Mouse (Mus musculus): ENCODE results near the gene Spats2l. TPM values are rescaled to one million over a fixed set of nuclear protein-coding genes. Genes with fewer than 3 reads are reported as not detected.
A peak's percentile ranks its signal among the peaks of the same experiment; 100 is the strongest.

Spats2l gene
- polyA plus RNA-seq, 1 experiment from 2014 or later: 51.5 TPM

DNA sequence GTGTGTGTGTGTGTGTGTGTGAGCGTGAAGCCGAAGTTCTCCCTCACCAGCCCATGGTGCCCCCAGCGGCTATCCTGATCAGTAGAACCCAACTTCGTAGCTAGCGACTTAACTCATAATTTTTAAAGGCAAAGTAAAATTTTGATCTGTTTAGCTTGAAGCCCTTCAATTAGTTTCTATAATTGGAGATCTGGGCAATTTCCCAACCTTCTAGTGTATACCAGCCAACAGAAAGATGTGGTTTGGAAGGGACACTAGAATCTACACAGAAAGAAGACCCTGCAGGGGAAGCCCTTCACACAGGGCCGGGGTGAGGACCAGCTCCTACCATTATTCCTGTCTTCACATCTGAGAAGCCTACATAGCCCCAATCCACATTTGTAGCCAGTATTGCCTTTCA lies 77.9 kb downstream of the Spats2l start:
- peaks cover 13% of the 10 kb centered on the region for H3K4me1 ChIP-seq (ENCODE audit: control insufficient read depth, insufficient read depth, low read length)
- no peak overlapping the region for H3K9ac ChIP-seq (ENCODE audit: low read depth, low read length)
- H3K4me2 ChIP-seq: no peak overlapping the region
- H3K27ac ChIP-seq (ENCODE audit: low read depth, low read length): no peak overlapping the region
- no peaks in the 10 kb centered on the region for H3K36me3 ChIP-seq (ENCODE audit: control insufficient read depth, insufficient read depth, low read length)
- no peak for ATAC-seq (replicated peaks; ENCODE audit: insufficient number of reproducible peaks, low FRiP score, low TSS enrichment)
- H3K9me3 ChIP-seq (replicated peaks; ENCODE audit: control insufficient read depth, low read length): no peaks in the 10 kb centered on the region
- H3K4me3 ChIP-seq (ENCODE audit: low read depth, low read length): no peak overlapping the region
- H3K27me3 ChIP-seq (ENCODE audit: control insufficient read depth, insufficient read depth, low read length): no peaks in the 10 kb centered on the region
- 86% methylated on average over 6 of the region's 6 CpGs for WGBS (ENCODE audit: insufficient replicate concordance)

DNA sequence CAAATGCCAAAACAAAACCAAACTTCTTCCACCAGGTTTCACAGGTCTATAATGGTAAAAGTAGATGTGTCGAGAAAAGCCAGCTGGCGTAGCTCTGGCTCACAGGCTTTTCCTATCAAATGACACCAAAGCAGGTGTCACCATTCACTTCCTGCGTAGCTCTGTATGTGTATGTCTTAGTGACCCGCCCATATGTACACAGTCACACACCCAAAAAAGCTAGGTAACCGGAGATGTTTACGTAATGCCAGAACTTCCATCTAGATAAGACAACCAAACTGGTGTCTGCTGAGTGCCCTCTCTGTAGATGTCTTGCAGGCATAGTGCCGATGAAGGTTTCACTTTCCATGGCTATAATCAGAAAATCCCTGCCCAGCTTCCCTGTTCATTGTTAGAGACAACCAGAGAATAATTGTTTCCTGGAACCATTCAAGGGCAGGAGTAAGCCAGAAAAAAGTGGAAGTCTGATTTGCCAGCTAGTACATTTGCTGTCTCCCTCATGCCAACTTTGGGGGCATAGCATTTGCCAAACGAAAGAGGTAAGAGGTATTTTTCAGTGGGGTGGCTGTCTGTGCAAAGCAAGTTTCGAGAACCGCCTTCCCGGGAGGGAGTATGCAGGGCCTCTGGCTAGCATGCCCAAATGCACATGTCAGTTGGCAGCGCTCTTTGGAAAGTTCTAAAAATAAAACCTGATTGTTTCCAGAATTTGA lies 78.8 kb downstream of the Spats2l start:
- Histone ChIP-seq H3K4me1 (ENCODE audit: control insufficient read depth, insufficient read depth, low read length) (peaks cover 13% of the 10 kb centered on the region), H3K4me3 (ENCODE audit: low read depth, low read length) (no peak overlapping the region), H3K36me3 (ENCODE audit: control insufficient read depth, insufficient read depth, low read length) (no peaks in the 10 kb centered on the region), H3K9me3 (replicated peaks; ENCODE audit: control insufficient read depth, low read length) (no peaks in the 10 kb centered on the region), H3K27ac (ENCODE audit: low read depth, low read length) (peak overlapping the region; percentile 51; the same call in 1 of the 2 replicates), H3K27me3 (ENCODE audit: control insufficient read depth, insufficient read depth, low read length) (no peaks in the 10 kb centered on the region), H3K9ac (ENCODE audit: low read depth, low read length) (no peak overlapping the region), H3K4me2 (peak overlapping the region; percentile 11; the same call in 1 of the 2 replicates)
- ATAC-seq (replicated peaks; ENCODE audit: insufficient number of reproducible peaks, low FRiP score, low TSS enrichment): no peak
- 56% methylated on average over 12 of the region's 12 CpGs for WGBS (ENCODE audit: insufficient replicate concordance)

DNA sequence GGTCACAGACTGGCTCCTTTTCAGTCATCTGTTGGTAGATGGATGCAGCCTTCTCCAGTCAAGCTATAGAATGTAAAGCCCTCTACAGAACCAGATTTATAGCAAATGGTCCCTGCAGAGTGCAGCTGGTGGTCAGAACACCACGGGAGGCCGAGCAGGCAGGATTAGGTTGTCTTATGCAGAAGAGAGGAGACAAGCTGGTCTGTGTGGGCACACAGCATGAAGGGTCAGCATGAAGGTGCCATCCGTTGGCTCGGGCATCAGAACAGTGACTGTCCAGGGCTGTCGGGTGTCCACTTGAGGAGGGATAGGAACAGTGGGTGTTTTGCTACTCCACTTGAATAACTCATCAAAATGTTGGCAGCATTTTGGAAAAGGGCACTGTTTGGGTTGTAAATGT lies 83.8 kb downstream of the Spats2l start:
- Histone ChIP-seq H3K9me3 (replicated peaks; ENCODE audit: control insufficient read depth, low read length) (no peaks in the 10 kb centered on the region), H3K36me3 (ENCODE audit: control insufficient read depth, insufficient read depth, low read length) (no peaks in the 10 kb centered on the region), H3K4me2 (no peak overlapping the region), H3K4me1 (ENCODE audit: control insufficient read depth, insufficient read depth, low read length) (peaks cover 1% of the 10 kb centered on the region), H3K9ac (ENCODE audit: low read depth, low read length) (no peak overlapping the region), H3K27me3 (ENCODE audit: control insufficient read depth, insufficient read depth, low read length) (no peaks in the 10 kb centered on the region), H3K4me3 (ENCODE audit: low read depth, low read length) (no peak overlapping the region), H3K27ac (ENCODE audit: low read depth, low read length) (no peak overlapping the region)
- ATAC-seq (replicated peaks; ENCODE audit: insufficient number of reproducible peaks, low FRiP score, low TSS enrichment): no peak
- 53% methylated on average over 5 of the region's 5 CpGs for WGBS (ENCODE audit: insufficient replicate concordance)

DNA sequence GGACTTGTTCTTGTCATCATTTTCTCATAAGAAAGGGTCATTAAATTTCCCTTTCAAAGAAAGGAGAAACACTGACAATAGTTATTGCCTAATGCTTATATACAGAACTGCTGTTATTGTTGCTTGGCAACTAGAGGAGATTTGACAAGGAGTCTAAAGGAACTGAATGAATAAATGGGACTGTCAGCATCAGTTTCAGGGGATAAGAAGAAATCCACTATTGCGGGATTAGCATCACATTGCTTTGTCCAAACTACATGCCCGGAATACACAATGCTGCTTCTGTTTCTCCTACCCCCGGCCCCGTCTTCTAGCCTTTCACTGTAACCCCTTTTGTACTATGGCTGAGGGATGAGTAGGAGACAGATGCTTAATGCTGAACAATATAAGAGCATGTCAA lies 88.1 kb downstream of the Spats2l start:
- H3K27ac ChIP-seq (ENCODE audit: low read depth, low read length): no peak overlapping the region
- H3K4me3 ChIP-seq (ENCODE audit: low read depth, low read length): no peak overlapping the region
- no peaks in the 10 kb centered on the region for H3K4me1 ChIP-seq (ENCODE audit: control insufficient read depth, insufficient read depth, low read length)
- ATAC-seq (replicated peaks; ENCODE audit: insufficient number of reproducible peaks, low FRiP score, low TSS enrichment): no peak
- no peaks in the 10 kb centered on the region for H3K27me3 ChIP-seq (ENCODE audit: control insufficient read depth, insufficient read depth, low read length)
- H3K4me2 ChIP-seq: no peak overlapping the region; the same call in 1 of the 2 replicates
- H3K9ac ChIP-seq (ENCODE audit: low read depth, low read length): no peak overlapping the region
- H3K36me3 ChIP-seq (ENCODE audit: control insufficient read depth, insufficient read depth, low read length): no peaks in the 10 kb centered on the region
- H3K9me3 ChIP-seq (replicated peaks; ENCODE audit: control insufficient read depth, low read length): no peaks in the 10 kb centered on the region
- 82% methylated on average over 4 of the region's 4 CpGs for WGBS (ENCODE audit: insufficient replicate concordance)

DNA sequence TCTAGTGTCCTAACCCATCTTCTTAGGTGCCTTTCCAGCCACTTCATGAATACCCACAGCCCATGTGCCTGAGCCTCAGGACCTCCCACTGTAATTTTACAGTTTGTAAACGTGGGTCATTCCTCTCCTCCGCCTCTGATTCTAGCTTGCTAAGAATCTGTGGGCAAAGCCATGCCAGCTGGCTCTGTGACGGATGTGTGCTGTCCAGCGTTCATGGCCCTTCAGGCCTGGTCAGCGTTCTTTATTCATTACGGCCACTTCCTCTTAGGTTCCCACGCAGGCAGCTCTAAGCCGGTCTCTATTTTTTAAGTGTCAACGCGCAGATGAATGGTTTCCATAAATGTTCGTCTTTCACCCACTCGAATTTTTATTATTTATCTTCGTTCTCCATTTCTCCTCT lies 94.7 kb downstream of the Spats2l start:
- no peaks in the 10 kb centered on the region for H3K36me3 ChIP-seq (ENCODE audit: control insufficient read depth, insufficient read depth, low read length)
- no peaks in the 10 kb centered on the region for H3K9me3 ChIP-seq (replicated peaks; ENCODE audit: control insufficient read depth, low read length)
- no peak overlapping the region for H3K4me3 ChIP-seq (ENCODE audit: low read depth, low read length)
- no peak for ATAC-seq (replicated peaks; ENCODE audit: insufficient number of reproducible peaks, low FRiP score, low TSS enrichment)
- no peaks in the 10 kb centered on the region for H3K4me1 ChIP-seq (ENCODE audit: control insufficient read depth, insufficient read depth, low read length)
- no peak overlapping the region for H3K4me2 ChIP-seq
- H3K9ac ChIP-seq (ENCODE audit: low read depth, low read length): no peak overlapping the region
- no peak overlapping the region for H3K27ac ChIP-seq (ENCODE audit: low read depth, low read length)
- WGBS (ENCODE audit: insufficient replicate concordance): 72% methylated on average over 13 of the region's 13 CpGs
- H3K27me3 ChIP-seq (ENCODE audit: control insufficient read depth, insufficient read depth, low read length): no peaks in the 10 kb centered on the region

DNA sequence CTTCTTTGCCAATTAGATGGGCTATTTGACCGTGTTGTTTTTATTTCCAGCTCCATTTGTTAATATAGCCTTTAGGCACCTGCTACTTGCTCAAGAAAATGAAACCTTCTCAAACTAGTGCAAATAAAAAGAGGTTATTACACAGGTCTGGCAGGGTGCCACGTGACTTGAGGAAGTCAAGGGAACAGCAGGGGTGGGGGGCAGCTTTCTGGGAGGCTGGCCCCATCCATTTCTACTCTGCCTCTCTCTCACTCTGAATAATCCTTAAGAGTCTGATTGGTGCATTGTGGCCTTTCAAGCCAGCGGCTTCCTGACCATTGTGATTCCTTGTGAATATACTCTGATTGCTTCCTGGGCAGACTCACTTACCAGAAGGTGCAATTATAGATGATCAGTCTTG lies 98.0 kb downstream of the Spats2l start:
- Histone ChIP-seq H3K4me1 (ENCODE audit: control insufficient read depth, insufficient read depth, low read length) (no peaks in the 10 kb centered on the region), H3K27me3 (ENCODE audit: control insufficient read depth, insufficient read depth, low read length) (no peaks in the 10 kb centered on the region), H3K36me3 (ENCODE audit: control insufficient read depth, insufficient read depth, low read length) (no peaks in the 10 kb centered on the region), H3K9me3 (replicated peaks; ENCODE audit: control insufficient read depth, low read length) (no peaks in the 10 kb centered on the region), H3K27ac (ENCODE audit: low read depth, low read length) (no peak overlapping the region), H3K9ac (ENCODE audit: low read depth, low read length) (no peak overlapping the region), H3K4me2 (no peak overlapping the region), H3K4me3 (ENCODE audit: low read depth, low read length) (no peak overlapping the region)
- WGBS (ENCODE audit: insufficient replicate concordance): 73% methylated on average over 3 of the region's 3 CpGs
- no peak for ATAC-seq (replicated peaks; ENCODE audit: insufficient number of reproducible peaks, low FRiP score, low TSS enrichment)

DNA sequence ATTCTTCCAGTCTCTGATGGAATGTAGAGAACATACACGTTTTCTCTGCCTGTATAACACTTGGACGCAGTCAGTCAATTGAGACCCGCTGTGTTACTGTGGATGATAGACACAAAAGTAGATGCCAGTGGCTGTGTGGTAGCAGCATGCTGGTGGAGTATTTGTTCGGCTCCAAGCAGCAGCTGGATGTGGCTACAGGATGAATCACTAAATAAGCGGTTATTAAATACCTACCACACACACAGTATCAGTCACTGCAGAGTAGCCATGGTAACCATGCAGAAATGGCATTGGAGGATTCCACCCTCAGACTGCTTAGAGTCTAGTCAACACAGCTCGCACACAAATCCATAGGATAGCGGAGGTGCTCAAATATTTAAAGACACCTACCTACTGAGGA lies 100.0 kb downstream of the Spats2l start:
- Histone ChIP-seq H3K36me3 (ENCODE audit: control insufficient read depth, insufficient read depth, low read length) (no peaks in the 10 kb centered on the region), H3K9ac (ENCODE audit: low read depth, low read length) (no peak overlapping the region), H3K27ac (ENCODE audit: low read depth, low read length) (no peak overlapping the region), H3K4me2 (no peak overlapping the region), H3K4me1 (ENCODE audit: control insufficient read depth, insufficient read depth, low read length) (no peaks in the 10 kb centered on the region), H3K9me3 (replicated peaks; ENCODE audit: control insufficient read depth, low read length) (no peaks in the 10 kb centered on the region), H3K27me3 (ENCODE audit: control insufficient read depth, insufficient read depth, low read length) (no peaks in the 10 kb centered on the region), H3K4me3 (ENCODE audit: low read depth, low read length) (no peak overlapping the region)
- 81% methylated on average over 7 of the region's 7 CpGs for WGBS (ENCODE audit: insufficient replicate concordance)
- no peak for ATAC-seq (replicated peaks; ENCODE audit: insufficient number of reproducible peaks, low FRiP score, low TSS enrichment)

DNA sequence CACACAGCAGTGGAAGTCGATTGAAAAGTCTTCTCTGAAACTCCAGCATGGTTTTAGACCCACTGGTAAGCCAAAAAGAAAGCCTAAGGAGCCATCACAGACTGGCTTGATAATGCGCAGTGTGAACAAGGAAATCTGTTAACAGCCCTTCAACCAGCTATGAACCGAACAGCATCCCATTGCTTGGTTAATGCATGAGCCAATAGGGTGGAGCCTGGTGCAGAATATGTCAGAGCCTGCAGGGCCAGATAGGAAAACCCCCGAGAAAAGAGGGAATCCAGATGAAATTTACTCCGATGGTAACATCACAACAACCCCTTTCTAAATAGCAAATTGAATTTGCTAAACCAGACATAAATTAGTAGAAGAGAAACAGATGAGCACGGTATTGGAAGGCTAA lies 101.1 kb downstream of the Spats2l start:
- Histone ChIP-seq H3K9ac (ENCODE audit: low read depth, low read length) (no peak overlapping the region), H3K9me3 (replicated peaks; ENCODE audit: control insufficient read depth, low read length) (no peaks in the 10 kb centered on the region), H3K36me3 (ENCODE audit: control insufficient read depth, insufficient read depth, low read length) (no peaks in the 10 kb centered on the region), H3K27me3 (ENCODE audit: control insufficient read depth, insufficient read depth, low read length) (no peaks in the 10 kb centered on the region), H3K27ac (ENCODE audit: low read depth, low read length) (no peak overlapping the region), H3K4me1 (ENCODE audit: control insufficient read depth, insufficient read depth, low read length) (no peaks in the 10 kb centered on the region), H3K4me2 (no peak overlapping the region), H3K4me3 (ENCODE audit: low read depth, low read length) (no peak overlapping the region)
- 65% methylated on average over 6 of the region's 6 CpGs for WGBS (ENCODE audit: insufficient replicate concordance)
- ATAC-seq (replicated peaks; ENCODE audit: insufficient number of reproducible peaks, low FRiP score, low TSS enrichment): no peak

DNA sequence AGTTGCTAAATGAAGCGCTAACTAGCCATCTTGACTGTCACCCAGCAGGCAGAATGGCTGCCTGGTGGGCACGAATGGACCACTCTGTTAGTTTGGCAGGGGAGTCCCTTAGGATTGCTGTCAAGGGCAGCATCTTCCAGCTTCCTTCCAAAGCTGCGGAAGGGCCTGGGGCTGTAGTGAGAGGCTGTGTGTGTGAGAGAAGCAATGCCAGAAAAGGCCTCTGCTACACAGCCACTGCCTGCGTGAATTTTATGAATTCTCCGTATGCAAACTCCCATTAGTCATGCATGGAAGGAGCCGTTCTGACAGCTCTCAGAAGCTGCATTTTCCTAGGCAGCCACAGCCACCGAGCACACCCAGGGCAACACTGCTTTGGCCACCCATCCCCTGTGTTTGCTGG lies 101.5 kb downstream of the Spats2l start:
- Histone ChIP-seq H3K36me3 (ENCODE audit: control insufficient read depth, insufficient read depth, low read length) (no peaks in the 10 kb centered on the region), H3K4me1 (ENCODE audit: control insufficient read depth, insufficient read depth, low read length) (no peaks in the 10 kb centered on the region), H3K9ac (ENCODE audit: low read depth, low read length) (no peak overlapping the region), H3K9me3 (replicated peaks; ENCODE audit: control insufficient read depth, low read length) (no peaks in the 10 kb centered on the region), H3K27me3 (ENCODE audit: control insufficient read depth, insufficient read depth, low read length) (no peaks in the 10 kb centered on the region), H3K27ac (ENCODE audit: low read depth, low read length) (no peak overlapping the region), H3K4me3 (ENCODE audit: low read depth, low read length) (no peak overlapping the region), H3K4me2 (no peak overlapping the region)
- WGBS (ENCODE audit: insufficient replicate concordance): 71% methylated on average over 7 of the region's 7 CpGs
- ATAC-seq (replicated peaks; ENCODE audit: insufficient number of reproducible peaks, low FRiP score, low TSS enrichment): no peak

All from heart, embryonic 11.5 days (tissue).